Mouse (Mus musculus): ENCODE measurements at regions not wholly inside any gene's neighbourhood (a gene's known extent, or its start where the extent isn't known, plus 50 kb on each side); places are given as distances from the start of the nearest gene placed in this dataset.
A peak's percentile ranks its signal among the peaks of the same experiment; 100 is the strongest.

DNA sequence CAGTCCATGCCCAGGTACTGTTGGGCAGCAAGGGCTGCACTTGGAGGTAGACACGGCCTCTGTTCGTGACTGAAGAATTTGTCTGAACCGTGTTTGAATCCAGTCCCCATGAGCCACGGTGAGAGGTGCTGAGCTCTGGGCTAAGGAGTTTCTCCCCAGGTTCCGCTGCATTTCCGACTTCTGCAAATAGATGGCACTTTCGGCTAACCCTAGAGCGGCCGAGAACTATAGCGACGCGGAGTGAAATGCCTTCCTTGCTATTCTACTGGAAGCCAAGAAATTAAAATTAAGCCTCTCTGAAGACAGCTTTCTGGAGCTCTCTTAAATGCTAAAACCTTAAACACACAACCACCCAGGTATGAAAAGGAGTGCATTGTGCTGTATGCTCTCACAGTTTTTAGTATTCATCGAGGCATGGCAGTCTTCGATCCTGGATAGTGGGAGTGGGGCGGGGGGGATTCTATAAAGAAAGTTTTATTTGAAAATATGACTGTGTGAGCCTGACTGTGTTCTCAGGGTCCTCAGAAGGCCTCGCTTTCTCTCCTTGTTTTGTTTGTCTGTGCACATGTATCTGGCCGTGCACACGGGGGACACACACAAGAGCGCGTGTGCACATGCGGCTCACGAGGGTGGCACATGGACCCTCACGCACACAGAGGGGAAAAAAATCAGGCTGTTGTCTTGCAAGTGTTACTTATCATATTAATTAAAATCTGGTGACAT is 159.6 kb downstream of the Tex29 start:
- 0 out of 2 replicates have a peak, but pooled peaks cover 3% of the 10 kb centered on the region for H3K27me3 ChIP-seq (replicated peaks; ENCODE audit: insufficient read depth, low read length)
- no peaks in the 10 kb centered on the region for H3K9me3 ChIP-seq (ENCODE audit: low read length)
- H3K27ac ChIP-seq (ENCODE audit: low read length) = no peak overlapping the region
- H3K4me1 ChIP-seq (ENCODE audit: insufficient read depth, low read depth, low read length) = no peaks in the 10 kb centered on the region
- 37% methylated on average over 23 of the region's 23 CpGs for WGBS
- no peaks in the 10 kb centered on the region for H3K36me3 ChIP-seq (ENCODE audit: insufficient read depth, low read length)
- H3K4me3 ChIP-seq (ENCODE audit: low read depth, low read length) = no peak overlapping the region
- ATAC-seq = peak; percentile 57
- peak; percentile 74 for DNase-seq (ENCODE audit: low spot score)
- no peak overlapping the region for H3K9ac ChIP-seq (replicated peaks; ENCODE audit: low read depth)
- TF ChIP-seq CTCF (IDR thresholded peaks at IDR 0.05) (peak; percentile 82), EP300 (IDR thresholded peaks at IDR 0.05) (no peak)
- no peak overlapping the region for H3K4me2 ChIP-seq (replicated peaks; ENCODE audit: low read depth, low read length)

DNA sequence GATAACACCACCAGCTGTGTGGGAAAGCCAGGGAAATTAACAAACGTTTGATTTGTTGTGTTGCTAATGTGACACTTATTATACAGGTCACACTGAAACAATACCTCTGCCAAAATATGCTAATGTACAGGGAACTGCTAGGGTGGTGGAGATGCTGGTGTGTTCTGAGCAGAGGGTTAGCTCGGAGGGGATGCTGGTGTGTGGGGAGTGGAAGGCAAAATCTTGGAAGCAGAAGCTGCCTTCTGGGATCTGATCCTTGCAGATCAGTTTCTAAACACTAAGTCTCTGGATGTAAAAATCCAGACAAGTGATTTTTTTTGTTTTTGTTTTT is 160.2 kb downstream of the Tex29 start:
- H3K27me3 ChIP-seq (replicated peaks; ENCODE audit: insufficient read depth, low read length) = 0 out of 2 replicates have a peak, but pooled peaks cover 3% of the 10 kb centered on the region
- no peaks in the 10 kb centered on the region for H3K9me3 ChIP-seq (ENCODE audit: low read length)
- WGBS = 40% methylated on average over 2 of the region's 2 CpGs
- TF ChIP-seq CTCF (IDR thresholded peaks at IDR 0.05) = no peak
- TF ChIP-seq EP300 (IDR thresholded peaks at IDR 0.05) = no peak
- H3K4me3 ChIP-seq (ENCODE audit: low read depth, low read length) = no peak overlapping the region
- DNase-seq (ENCODE audit: low spot score) (no peak), ATAC-seq (no peak)
- H3K4me1 ChIP-seq (ENCODE audit: insufficient read depth, low read depth, low read length) = no peaks in the 10 kb centered on the region
- H3K27ac ChIP-seq (ENCODE audit: low read length) = no peak overlapping the region
- no peak overlapping the region for H3K9ac ChIP-seq (replicated peaks; ENCODE audit: low read depth)
- no peak overlapping the region for H3K4me2 ChIP-seq (replicated peaks; ENCODE audit: low read depth, low read length)
- no peaks in the 10 kb centered on the region for H3K36me3 ChIP-seq (ENCODE audit: insufficient read depth, low read length)

- DNase-seq (ENCODE audit: low spot score) (no peak), ATAC-seq (no peak)
- 86% methylated on average over 7 of the region's 7 CpGs for WGBS
- Histone ChIP-seq H3K4me2 (replicated peaks; ENCODE audit: low read depth, low read length) (no peak overlapping the region), H3K4me1 (ENCODE audit: insufficient read depth, low read depth, low read length) (no peaks in the 10 kb centered on the region), H3K27ac (ENCODE audit: low read length) (no peak overlapping the region), H3K9ac (replicated peaks; ENCODE audit: low read depth) (no peak overlapping the region), H3K9me3 (ENCODE audit: low read length) (no peaks in the 10 kb centered on the region), H3K27me3 (replicated peaks; ENCODE audit: insufficient read depth, low read length) (0 out of 2 replicates have a peak, but pooled peaks cover 3% of the 10 kb centered on the region), H3K4me3 (ENCODE audit: low read depth, low read length) (no peak overlapping the region), H3K36me3 (ENCODE audit: insufficient read depth, low read length) (no peaks in the 10 kb centered on the region)
- TF ChIP-seq CTCF (IDR thresholded peaks at IDR 0.05) (no peak), EP300 (IDR thresholded peaks at IDR 0.05) (no peak)
Observed at GRCm38 (mm10) chr8:12004241-12004640, 164.0 kb downstream of the Tex29 start.

DNA sequence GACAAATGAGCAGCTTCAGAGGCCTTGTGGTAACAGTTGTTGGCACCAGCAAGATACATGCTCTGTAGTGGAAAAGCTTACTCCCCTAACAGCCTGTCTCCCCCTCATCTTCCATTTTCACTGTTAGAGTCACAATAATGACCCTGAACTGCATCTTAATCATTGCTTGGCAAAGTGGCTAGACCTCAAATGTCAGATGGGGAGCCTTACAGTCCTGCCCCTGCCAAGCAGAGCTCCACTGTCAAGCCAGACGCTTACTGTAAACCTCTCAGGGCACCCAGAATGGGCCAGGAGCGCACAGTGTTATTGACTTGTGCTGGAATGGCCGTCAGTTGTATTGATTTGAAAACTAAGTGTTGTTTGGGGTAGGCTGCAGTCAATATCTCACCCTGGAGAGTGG is 172.5 kb downstream of the Tex29 start:
- Histone ChIP-seq H3K9ac (replicated peaks; ENCODE audit: low read depth) (no peak overlapping the region), H3K4me1 (ENCODE audit: insufficient read depth, low read depth, low read length) (no peaks in the 10 kb centered on the region), H3K27me3 (replicated peaks; ENCODE audit: insufficient read depth, low read length) (no peaks in the 10 kb centered on the region), H3K4me3 (ENCODE audit: low read depth, low read length) (no peak overlapping the region), H3K4me2 (replicated peaks; ENCODE audit: low read depth, low read length) (no peak overlapping the region), H3K36me3 (ENCODE audit: insufficient read depth, low read length) (no peaks in the 10 kb centered on the region), H3K9me3 (ENCODE audit: low read length) (no peaks in the 10 kb centered on the region), H3K27ac (ENCODE audit: low read length) (no peak overlapping the region)
- DNase-seq (ENCODE audit: low spot score) (no peak), ATAC-seq (no peak)
- 81% methylated on average over 3 of the region's 3 CpGs for WGBS
- TF ChIP-seq CTCF (IDR thresholded peaks at IDR 0.05) (no peak), EP300 (IDR thresholded peaks at IDR 0.05) (no peak)

- ATAC-seq (peak; percentile 93), DNase-seq (ENCODE audit: low spot score) (peak; percentile 74)
- Histone ChIP-seq H3K4me2 (replicated peaks; ENCODE audit: low read depth, low read length) (no peak overlapping the region), H3K4me1 (ENCODE audit: insufficient read depth, low read depth, low read length) (no peaks in the 10 kb centered on the region), H3K9me3 (ENCODE audit: low read length) (no peaks in the 10 kb centered on the region), H3K27ac (ENCODE audit: low read length) (peak overlapping the region; percentile 62), H3K27me3 (replicated peaks; ENCODE audit: insufficient read depth, low read length) (no peaks in the 10 kb centered on the region), H3K4me3 (ENCODE audit: low read depth, low read length) (no peak overlapping the region), H3K36me3 (ENCODE audit: insufficient read depth, low read length) (no peaks in the 10 kb centered on the region), H3K9ac (replicated peaks; ENCODE audit: low read depth) (no peak overlapping the region)
- TF ChIP-seq EP300 (IDR thresholded peaks at IDR 0.05) = peak; percentile 93
- TF ChIP-seq CTCF (IDR thresholded peaks at IDR 0.05) = no peak
- 32% methylated on average over 7 of the region's 7 CpGs for WGBS
Observed at GRCm38 (mm10) chr8:12017750-12018149, 177.5 kb downstream of the Tex29 start.

GRCm38 (mm10) chr8:12019272-12019671 is 179.0 kb downstream of the Tex29 start:
- Histone ChIP-seq H3K9ac (replicated peaks; ENCODE audit: low read depth) (no peak overlapping the region), H3K36me3 (ENCODE audit: insufficient read depth, low read length) (no peaks in the 10 kb centered on the region), H3K27me3 (replicated peaks; ENCODE audit: insufficient read depth, low read length) (no peaks in the 10 kb centered on the region), H3K27ac (ENCODE audit: low read length) (no peak overlapping the region), H3K9me3 (ENCODE audit: low read length) (no peaks in the 10 kb centered on the region), H3K4me1 (ENCODE audit: insufficient read depth, low read depth, low read length) (no peaks in the 10 kb centered on the region), H3K4me2 (replicated peaks; ENCODE audit: low read depth, low read length) (no peak overlapping the region), H3K4me3 (ENCODE audit: low read depth, low read length) (no peak overlapping the region)
- WGBS = 89% methylated on average over 9 of the region's 9 CpGs
- DNase-seq (ENCODE audit: low spot score) = no peak
- TF ChIP-seq CTCF (IDR thresholded peaks at IDR 0.05) = no peak
- no peak for TF ChIP-seq EP300 (IDR thresholded peaks at IDR 0.05)
- ATAC-seq = no peak
